ENCODE assay signal across 10 mouse cellular contexts in genomic region chr8:71456906-71457305, GRCm38 (mm10). TPM values are rescaled to one million over a fixed set of nuclear protein-coding genes. Genes with fewer than 3 reads are reported as not detected.
DNase-seq lines count a peak whose midpoint lies in the region; ATAC-seq lines count a peak whose summit lies in the region.
"Had no signal": no experiment of that assay in that cellular context is flagged by ENCODE, and none has a peak within 500 bp of the region (broad histone marks: within the 10 kb centered on the region; RNA-seq: fewer than 3 reads in every experiment).

No protein-coding gene starts in this region.

- peak; percentile 17 to 38 for DNase-seq in adrenal gland, adult (ENCODE audit: inconsistent age in 2 of 2, low spot score in 1 of 2)
- no peak for DNase-seq in adrenal gland, postnatal 14 days
- DNase-seq in kidney, postnatal 36 days = no peak
- DNase-seq in 3134 (ENCODE audit: extremely low read depth, insufficient read length, low spot score) = peak; percentile 89
- no peak for DNase-seq in retina, postnatal 1 day
- no peak for DNase-seq in kidney, postnatal 25 days

- no peak overlapping the region for H3K9ac ChIP-seq in kidney, embryonic 14.5 days (ENCODE audit: low read depth, low read length)
- H3K9ac ChIP-seq in intestine, embryonic 16.5 days (ENCODE audit: low read depth, low read length) = no peak overlapping the region

- H3K27ac ChIP-seq in kidney, embryonic 14.5 days (ENCODE audit: low read depth, low read length) = no peak overlapping the region
- no peak overlapping the region for H3K27ac ChIP-seq in intestine, embryonic 16.5 days (ENCODE audit: low read length)
- H3K27ac ChIP-seq: hindbrain, postnatal 0 days; macrophage had no signal

- no peaks in the 10 kb centered on the region for H3K27me3 ChIP-seq in kidney, embryonic 14.5 days (ENCODE audit: control insufficient read depth, insufficient read depth, low read length)
- H3K27me3 ChIP-seq in intestine, embryonic 16.5 days (replicated peaks; ENCODE audit: control insufficient read depth, insufficient read depth, low read length) = no peaks in the 10 kb centered on the region

- H3K9me3 ChIP-seq in kidney, embryonic 14.5 days (ENCODE audit: control insufficient read depth, low read length) = no peaks in the 10 kb centered on the region
- no peaks in the 10 kb centered on the region for H3K9me3 ChIP-seq in intestine, embryonic 16.5 days (ENCODE audit: control insufficient read depth, low read length)

- no peaks in the 10 kb centered on the region for H3K4me1 ChIP-seq in kidney, embryonic 14.5 days (ENCODE audit: control insufficient read depth, insufficient read depth, low read length)
- no peaks in the 10 kb centered on the region for H3K4me1 ChIP-seq in intestine, embryonic 16.5 days (ENCODE audit: control insufficient read depth, insufficient read depth, low read length)

- H3K4me3 ChIP-seq in kidney, embryonic 14.5 days (ENCODE audit: low read length) = no peak overlapping the region
- no peak overlapping the region for H3K4me3 ChIP-seq in intestine, embryonic 16.5 days (ENCODE audit: low read length)

- H3K4me2 ChIP-seq in kidney, embryonic 14.5 days (replicated peaks; ENCODE audit: low read depth, low read length) = no peak overlapping the region
- H3K4me2 ChIP-seq in intestine, embryonic 16.5 days (ENCODE audit: low read depth, low read length) = no peak overlapping the region

- peaks cover 32% of the 10 kb centered on the region for H3K36me3 ChIP-seq in kidney, embryonic 14.5 days (ENCODE audit: control insufficient read depth, insufficient read depth, low read length)
- H3K36me3 ChIP-seq in intestine, embryonic 16.5 days (ENCODE audit: control insufficient read depth, insufficient read depth, low read length) = peaks cover 7% of the 10 kb centered on the region

- ATAC-seq in kidney, embryonic 14.5 days (ENCODE audit: low FRiP score, low TSS enrichment) = peak; percentile 50; the same call in 1 of the 2 replicates
- ATAC-seq in intestine, embryonic 16.5 days = peak; percentile 32; the same call in 1 of the 2 replicates
- ATAC-seq: hindbrain, postnatal 0 days had no signal

- WGBS in kidney, embryonic 14.5 days = 44% methylated on average over 22 of the region's 22 CpGs
- 43% methylated on average over 22 of the region's 22 CpGs for WGBS in intestine, embryonic 16.5 days

RNA-seq across cellular contexts. Expression of gene Abhd8, which starts 6.5 kb away (rescaled TPM):
- 43.3 and 44.7 TPM in 2 replicates for total RNA-seq in adrenal gland, postnatal 14 days (2021)
- polyA plus RNA-seq in kidney, embryonic 14.5 days (2014; fragmentation: Nextera tagmentation; extraction: Ambion mirVana) = 26.5 and 32.5 TPM in 2 replicates
- polyA plus RNA-seq in intestine, embryonic 16.5 days (2015; fragmentation: Nextera tagmentation; extraction: Ambion mirVana) = 24.0 and 25.1 TPM in 2 replicates

RNA-seq across cellular contexts. Expression of gene Mrpl34, which starts 7.9 kb away (rescaled TPM):
- 145 and 164 TPM in 2 replicates for total RNA-seq in adrenal gland, postnatal 14 days (2021)
- polyA plus RNA-seq in kidney, embryonic 14.5 days (2014; fragmentation: Nextera tagmentation; extraction: Ambion mirVana) = 178 and 192 TPM in 2 replicates
- 224 and 234 TPM in 2 replicates for polyA plus RNA-seq in intestine, embryonic 16.5 days (2015; fragmentation: Nextera tagmentation; extraction: Ambion mirVana)

RNA-seq across cellular contexts. Expression of gene Dda1, which starts 12.1 kb away (rescaled TPM):
- 54.4 and 57.8 TPM in 2 replicates for total RNA-seq in adrenal gland, postnatal 14 days (2021)
- polyA plus RNA-seq in kidney, embryonic 14.5 days (2014; fragmentation: Nextera tagmentation; extraction: Ambion mirVana) = 106 and 113 TPM in 2 replicates
- polyA plus RNA-seq in intestine, embryonic 16.5 days (2015; fragmentation: Nextera tagmentation; extraction: Ambion mirVana) = 88.1 and 91.7 TPM in 2 replicates

RNA-seq across cellular contexts. Expression of gene Ano8, which starts 28.9 kb away (rescaled TPM):
- 14.8 and 17.2 TPM in 2 replicates for total RNA-seq in adrenal gland, postnatal 14 days (2021)
- 2.9 and 3.4 TPM in 2 replicates for polyA plus RNA-seq in kidney, embryonic 14.5 days (2014; fragmentation: Nextera tagmentation; extraction: Ambion mirVana)
- polyA plus RNA-seq in intestine, embryonic 16.5 days (2015; fragmentation: Nextera tagmentation; extraction: Ambion mirVana) = 0.20 and 0.43 TPM in 2 replicates

RNA-seq across cellular contexts. Expression of gene Gtpbp3, which starts 31.0 kb away (rescaled TPM):
- 20.0 and 21.5 TPM in 2 replicates for total RNA-seq in adrenal gland, postnatal 14 days (2021)
- polyA plus RNA-seq in kidney, embryonic 14.5 days (2014; fragmentation: Nextera tagmentation; extraction: Ambion mirVana) = 6.6 and 8.4 TPM in 2 replicates
- polyA plus RNA-seq in intestine, embryonic 16.5 days (2015; fragmentation: Nextera tagmentation; extraction: Ambion mirVana) = 14.0 and 14.9 TPM in 2 replicates

Comparison
In these comparisons a context has a peak if more than half of its experiments do, and no peak if none do; other contexts are left out.
1. DNase-seq: peak in adrenal gland, adult (2 of 2) and 3134 (single experiment); none in adrenal gland, postnatal 14 days (single experiment), kidney, postnatal 36 days (0 of 2), retina, postnatal 1 day (single experiment) and kidney, postnatal 25 days (0 of 2).